Mouse (Mus musculus): ENCODE results near the gene Olfr524.

Olfr524 gene

GRCm38 (mm10) chr7:140205864-140206263 is at the start of gene Olfr524:
Gene Olfr524, minus strand, starts transcription at chr7:140205964.
- DNase-seq, result no peak

- no peak for DNase-seq
Measured at GRCm38 (mm10) chr7:140253780-140254299, 48.1 kb upstream of the Olfr524 start.

- DNase-seq, result no peak
Measured at GRCm38 (mm10) chr7:140247216-140247615, 41.5 kb upstream of the Olfr524 start, which contains the start of gene 5830411N06Rik. Gene 5830411N06Rik, plus strand, starts transcription at chr7:140247284.

GRCm38 (mm10) chr7:140233696-140234095 is 27.9 kb upstream of the Olfr524 start:
- no peak for DNase-seq

GRCm38 (mm10) chr7:140231026-140231425 is 25.3 kb upstream of the Olfr524 start:
- DNase-seq, result no peak

GRCm38 (mm10) chr7:140228476-140228875 is 22.7 kb upstream of the Olfr524 start:
- no peak for DNase-seq

- no peak for DNase-seq
Measured at GRCm38 (mm10) chr7:140224209-140224608, 18.4 kb upstream of the Olfr524 start.

- DNase-seq, result no peak
Measured at GRCm38 (mm10) chr7:140220375-140220774, 14.6 kb upstream of the Olfr524 start.

GRCm38 (mm10) chr7:140219268-140219667 is 13.5 kb upstream of the Olfr524 start:
- DNase-seq, result no peak

GRCm38 (mm10) chr7:140217967-140218366 is 12.2 kb upstream of the Olfr524 start, which contains the start of gene Cd163l1:
Gene Cd163l1, plus strand, starts transcription at chr7:140218267.
- no peak for DNase-seq

GRCm38 (mm10) chr7:140213841-140214240 is 8.1 kb upstream of the Olfr524 start:
- no peak for DNase-seq

GRCm38 (mm10) chr7:140208677-140209076 is 2.9 kb upstream of the Olfr524 start:
- DNase-seq, result no peak

- no peak for DNase-seq
Measured at GRCm38 (mm10) chr7:140208153-140208552, 2.4 kb upstream of the Olfr524 start.

GRCm38 (mm10) chr7:140206904-140207303 is 1.1 kb upstream of the Olfr524 start:
- DNase-seq, result no peak

GRCm38 (mm10) chr7:140201090-140201489 is 4.7 kb downstream of the Olfr524 start:
- DNase-seq, result no peak

- no peak for DNase-seq
Measured at GRCm38 (mm10) chr7:140196002-140196401, 9.8 kb downstream of the Olfr524 start.

- no peak for DNase-seq
Measured at GRCm38 (mm10) chr7:140194031-140194430, 11.7 kb downstream of the Olfr524 start.

- no peak for DNase-seq
Measured at GRCm38 (mm10) chr7:140192851-140193250, 12.9 kb downstream of the Olfr524 start.

GRCm38 (mm10) chr7:140192445-140192844 is 13.3 kb downstream of the Olfr524 start:
- no peak for DNase-seq

- no peak for DNase-seq
Measured at GRCm38 (mm10) chr7:140190435-140190834, 15.3 kb downstream of the Olfr524 start.

- DNase-seq, result no peak
Measured at GRCm38 (mm10) chr7:140188391-140189328, 17.1 kb downstream of the Olfr524 start.

- DNase-seq, result no peak
Measured at GRCm38 (mm10) chr7:140187721-140188390, 17.9 kb downstream of the Olfr524 start.
